Mouse (Mus musculus): Measurements from ENCODE around the gene Insl3. TPM values are rescaled to one million over a fixed set of nuclear protein-coding genes. Genes with fewer than 3 reads are reported as not detected.

Insl3 gene
- total and polyA plus RNA-seq, 2 experiments from 2014 or later: 1.4 to 1.8 TPM

- no peaks in the 10 kb centered on the region for H3K27me3 ChIP-seq (ENCODE audit: insufficient read depth, low read length)
- no peak overlapping the region for H3K9ac ChIP-seq
- no peak overlapping the region for H3K4me2 ChIP-seq (ENCODE audit: low read depth)
- 16% methylated on average over 4 of the region's 4 CpGs for WGBS
- H3K4me1 ChIP-seq (ENCODE audit: insufficient read depth): peaks cover 30% of the 10 kb centered on the region
- H3K4me3 ChIP-seq (ENCODE audit: low read depth, low read length): no peak overlapping the region
- ATAC-seq (peak; percentile 18; the same call in 1 of the 2 replicates), DNase-seq (peak; percentile 54)
- H3K27ac ChIP-seq (ENCODE audit: low read depth, low read length): peak overlapping the region; percentile 79
- H3K9me3 ChIP-seq (ENCODE audit: low read length): no peaks in the 10 kb centered on the region
- peaks cover 40% of the 10 kb centered on the region for H3K36me3 ChIP-seq (ENCODE audit: insufficient read depth)
- no peak for TF ChIP-seq CTCF (IDR thresholded peaks at IDR 0.05; ENCODE audit: low read depth)
Measured at GRCm38 (mm10) chr8:71719218-71719617, 30.2 kb downstream of the Insl3 start.

DNA sequence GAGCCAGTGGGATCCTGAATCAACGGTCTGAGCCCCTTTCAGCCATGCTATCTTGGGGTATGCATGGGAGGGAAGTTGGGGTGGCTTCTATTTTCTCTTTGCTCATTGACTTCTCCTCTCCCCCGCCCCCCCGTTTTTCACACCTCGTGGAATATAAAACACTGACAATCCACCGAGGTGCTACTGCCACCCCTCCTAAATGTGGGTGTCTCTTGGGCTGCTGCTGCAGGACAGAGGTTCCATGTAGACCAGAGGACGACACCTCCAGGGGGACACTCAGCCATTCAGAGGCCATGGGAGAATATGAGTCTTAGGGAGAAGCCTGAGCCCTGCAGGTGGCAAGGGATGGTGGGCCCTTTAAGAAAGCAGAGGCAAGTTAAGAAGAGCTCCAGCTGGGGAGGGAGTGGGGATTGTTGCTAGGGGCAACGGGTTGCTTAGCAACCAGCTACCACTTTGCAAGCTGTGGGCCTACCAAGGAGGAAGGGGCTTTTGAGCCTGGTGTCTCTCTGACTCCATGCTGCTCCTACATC, 31.0 kb downstream of the Insl3 start:
- DNase-seq: peak; percentile 95
- H3K4me3 ChIP-seq (ENCODE audit: low read depth, low read length): no peak overlapping the region
- peak overlapping the region; percentile 79 for H3K27ac ChIP-seq (ENCODE audit: low read depth, low read length)
- WGBS: 19% methylated on average over 7 of the region's 7 CpGs
- H3K4me2 ChIP-seq (ENCODE audit: low read depth): peak overlapping the region; percentile 32
- no peaks in the 10 kb centered on the region for H3K27me3 ChIP-seq (ENCODE audit: insufficient read depth, low read length)
- peak; percentile 92 for ATAC-seq
- H3K4me1 ChIP-seq (ENCODE audit: insufficient read depth): peaks cover 35% of the 10 kb centered on the region
- H3K9me3 ChIP-seq (ENCODE audit: low read length): no peaks in the 10 kb centered on the region
- H3K9ac ChIP-seq: 0 out of 2 replicates have a peak overlapping the region, but pooled peaks have one; percentile 15
- H3K36me3 ChIP-seq (ENCODE audit: insufficient read depth): peaks cover 33% of the 10 kb centered on the region
- TF ChIP-seq CTCF (IDR thresholded peaks at IDR 0.05; ENCODE audit: low read depth): no peak; the same call in none of the 2 replicates

- no peak overlapping the region for H3K27ac ChIP-seq (ENCODE audit: low read depth, low read length)
- ATAC-seq (no peak), DNase-seq (no peak)
- H3K4me3 ChIP-seq (ENCODE audit: low read depth, low read length): no peak overlapping the region
- H3K4me2 ChIP-seq (ENCODE audit: low read depth): no peak overlapping the region
- no peak overlapping the region for H3K9ac ChIP-seq
- H3K9me3 ChIP-seq (ENCODE audit: low read length): no peaks in the 10 kb centered on the region
- H3K4me1 ChIP-seq (ENCODE audit: insufficient read depth): peaks cover 35% of the 10 kb centered on the region
- 0 out of 2 replicates have a peak, but pooled peaks cover 8% of the 10 kb centered on the region for H3K36me3 ChIP-seq (ENCODE audit: insufficient read depth)
- no peaks in the 10 kb centered on the region for H3K27me3 ChIP-seq (ENCODE audit: insufficient read depth, low read length)
- no peak for TF ChIP-seq CTCF (IDR thresholded peaks at IDR 0.05; ENCODE audit: low read depth)
- 73% methylated on average over 14 of the region's 14 CpGs for WGBS
Measured at GRCm38 (mm10) chr8:71723047-71723551, 34.1 kb downstream of the Insl3 start.

DNA sequence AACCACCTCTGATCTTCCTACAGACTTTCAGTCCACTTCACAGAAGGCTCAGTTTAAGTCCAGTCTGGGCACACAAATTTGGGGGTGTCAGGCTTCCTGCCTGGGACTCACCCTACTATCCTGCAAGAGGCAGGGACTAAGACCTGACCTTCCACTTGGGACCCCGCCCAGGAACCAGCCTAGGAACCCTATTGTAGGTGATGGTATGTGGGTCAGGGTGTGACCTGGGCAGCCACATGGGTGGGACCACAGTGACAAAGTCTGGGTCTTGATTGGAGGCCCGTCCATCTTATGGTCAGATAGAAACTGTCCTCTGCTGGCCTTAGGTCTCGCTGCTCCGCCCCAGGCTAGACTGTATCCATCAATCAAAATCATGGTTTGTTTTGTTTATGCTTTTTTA, 35.4 kb downstream of the Insl3 start:
- WGBS: 80% methylated on average over 4 of the region's 4 CpGs
- TF ChIP-seq CTCF (IDR thresholded peaks at IDR 0.05; ENCODE audit: low read depth): no peak
- Histone ChIP-seq H3K36me3 (ENCODE audit: insufficient read depth) (0 out of 2 replicates have a peak, but pooled peaks cover 4% of the 10 kb centered on the region), H3K9ac (peak overlapping the region; percentile 96), H3K27ac (ENCODE audit: low read depth, low read length) (no peak overlapping the region), H3K9me3 (ENCODE audit: low read length) (no peaks in the 10 kb centered on the region), H3K4me3 (ENCODE audit: low read depth, low read length) (peak overlapping the region; percentile 84), H3K27me3 (ENCODE audit: insufficient read depth, low read length) (no peaks in the 10 kb centered on the region), H3K4me1 (ENCODE audit: insufficient read depth) (peaks cover 24% of the 10 kb centered on the region), H3K4me2 (ENCODE audit: low read depth) (peak overlapping the region; percentile 58)
- no peak for DNase-seq
- no peak for ATAC-seq

- Histone ChIP-seq H3K9me3 (ENCODE audit: low read length) (no peaks in the 10 kb centered on the region), H3K4me3 (ENCODE audit: low read depth, low read length) (peak within 1 kb of the TSS; percentile 84), H3K27me3 (ENCODE audit: insufficient read depth, low read length) (no peaks in the 10 kb centered on the region), H3K4me2 (ENCODE audit: low read depth) (peak within 1 kb of the TSS; percentile 58), H3K36me3 (ENCODE audit: insufficient read depth) (0 out of 2 replicates have a peak, but pooled peaks cover 4% of the 10 kb centered on the region), H3K9ac (peak within 1 kb of the TSS; percentile 96), H3K27ac (ENCODE audit: low read depth, low read length) (peak within 1 kb of the TSS; percentile 71), H3K4me1 (ENCODE audit: insufficient read depth) (peaks cover 15% of the 10 kb centered on the region)
- peak; percentile 92 for ATAC-seq
- TF ChIP-seq CTCF (IDR thresholded peaks at IDR 0.05; ENCODE audit: low read depth): no peak
- WGBS: 3% methylated on average over 52 of the region's 54 CpGs
- peak; percentile 95 for DNase-seq
Measured at GRCm38 (mm10) chr8:71725122-71725924, 36.3 kb downstream of the Insl3 start, which contains the start of gene Fcho1. Gene Fcho1 (minus strand): TSS chr8:71725716.

- H3K9me3 ChIP-seq (ENCODE audit: low read length): no peaks in the 10 kb centered on the region
- H3K4me1 ChIP-seq (ENCODE audit: insufficient read depth): peaks cover 6% of the 10 kb centered on the region
- H3K27ac ChIP-seq (ENCODE audit: low read depth, low read length): peak overlapping the region; percentile 85
- H3K4me2 ChIP-seq (ENCODE audit: low read depth): peak overlapping the region; percentile 84
- peak overlapping the region; percentile 62 for H3K9ac ChIP-seq
- DNase-seq: peak; percentile 86
- H3K36me3 ChIP-seq (ENCODE audit: insufficient read depth): no peaks in the 10 kb centered on the region
- no peak for TF ChIP-seq CTCF (IDR thresholded peaks at IDR 0.05; ENCODE audit: low read depth)
- 6% methylated on average over 19 of the region's 21 CpGs for WGBS
- no peaks in the 10 kb centered on the region for H3K27me3 ChIP-seq (ENCODE audit: insufficient read depth, low read length)
- ATAC-seq: peak; percentile 67
- H3K4me3 ChIP-seq (ENCODE audit: low read depth, low read length): peak overlapping the region; percentile 44
Measured at GRCm38 (mm10) chr8:71728240-71728785, 39.3 kb downstream of the Insl3 start.

Data from forebrain, postnatal 0 days (tissue).